Mouse (Mus musculus) heart, adult 2 months (tissue): ENCODE measurements around the gene Simc1. TPM values are rescaled to one million over a fixed set of nuclear protein-coding genes. Genes with fewer than 3 reads are reported as not detected.

Experiments
- DNase-seq, 2 experiments: peaks; one replicate each; pipeline ENCODE4 v3.0.0; 2021
- H3K27ac ChIP-seq: fragments of 200-600 bp; 2 replicates; pipeline ENCODE4 v1.8.1; 2022
- H3K27me3 ChIP-seq: fragments of 200-500 bp; 2 replicates; pipeline ENCODE4 v1.6.1; 2012; ENCODE audit warnings: mild to moderate bottlenecking, low read length, inconsistent platforms, mixed read lengths; ENCODE audit not compliant: control insufficient read depth, insufficient read depth
- H3K36me3 ChIP-seq: fragments of 200-500 bp; 2 replicates; pipeline ENCODE4 v1.6.1; 2012; ENCODE audit warnings: low read length, inconsistent platforms; ENCODE audit not compliant: control insufficient read depth, insufficient read depth
- H3K4me1 ChIP-seq: fragments of 200-500 bp; 2 replicates; pipeline ENCODE4 v1.6.1; 2011; ENCODE audit warnings: low read length; ENCODE audit not compliant: control insufficient read depth, insufficient read depth
- H3K4me3 ChIP-seq: fragments of 200-600 bp; 2 replicates; pipeline ENCODE4 v1.8.1; 2022
- H3K79me2 ChIP-seq: fragments of 200-500 bp; replicated peaks from 2 replicates; pipeline ENCODE4 v1.6.1; 2012; ENCODE audit warnings: mild to moderate bottlenecking, inconsistent platforms, low read length, moderate library complexity, mixed read lengths; ENCODE audit not compliant: control insufficient read depth, insufficient read depth
- H3K9ac ChIP-seq: fragments of 200-500 bp; 2 replicates; pipeline ENCODE4 v1.6.1; 2012; ENCODE audit warnings: low read depth, mild to moderate bottlenecking, control low read depth, inconsistent platforms, low read length, mixed read lengths
- CTCF ChIP-seq: fragments of 200-600 bp; IDR thresholded peaks from 2 replicates; pipeline ENCODE4 v1.8.1; 2022; ENCODE audit warnings: antibody characterized with exemption, mild to moderate bottlenecking, moderate library complexity
- EP300 ChIP-seq: fragments of 200-500 bp; IDR thresholded peaks from 2 replicates; pipeline ENCODE4 v1.6.1; 2011; ENCODE audit warnings: low read depth, low read length, control low read depth; ENCODE audit not compliant: insufficient read depth
- POLR2A ChIP-seq: fragments of 200-500 bp; IDR thresholded peaks from 2 replicates; pipeline ENCODE4 v1.6.1; 2011; ENCODE audit warnings: mild to moderate bottlenecking, low read depth, low read length, control low read depth; ENCODE audit not compliant: insufficient read depth
- WGBS: fragments of 180-500 bp; shearing (Covaris S2); methylation state at CpG from one replicate; pipeline ENCODE4 v1.1.7; 2018; 5-methylcytosine and 5-hydroxymethylcytosine counted together
- intact Hi-C: fragments of 180-260 bp; cut with DNase I; formaldehyde crosslinking; loops from one replicate; pipeline ENCODE4 v1.15.1; 2025
- long read RNA-seq: library from polyadenylated mRNA; stranded (forward); transcript quantifications from one replicate; pipeline ENCODE4 v2.0.0, GENCODE M21; 2021
- polyA plus RNA-seq: library from polyadenylated mRNA; depleted of rRNA; stranded (reverse); fragments of >200 nt; gene quantifications from 2 replicates; pipeline ENCODE4 v1.2.3, GENCODE M21; 2012; rRNA removed
- total RNA-seq, 2 experiments: library from RNA; stranded (reverse); gene quantifications; 2 replicates each; pipeline ENCODE4 v1.2.3; 2021

The Simc1 gene
- total RNA-seq (1 to 10 TPM; 1.7 TPM), polyA plus RNA-seq (1.9 and 2.8 TPM in 2 replicates)
- long read RNA-seq, partial matches to known transcripts: 0 of 1 reads
- long read RNA-seq, other reads (novel, unspliced or antisense): 1 of 1 reads

DNA sequence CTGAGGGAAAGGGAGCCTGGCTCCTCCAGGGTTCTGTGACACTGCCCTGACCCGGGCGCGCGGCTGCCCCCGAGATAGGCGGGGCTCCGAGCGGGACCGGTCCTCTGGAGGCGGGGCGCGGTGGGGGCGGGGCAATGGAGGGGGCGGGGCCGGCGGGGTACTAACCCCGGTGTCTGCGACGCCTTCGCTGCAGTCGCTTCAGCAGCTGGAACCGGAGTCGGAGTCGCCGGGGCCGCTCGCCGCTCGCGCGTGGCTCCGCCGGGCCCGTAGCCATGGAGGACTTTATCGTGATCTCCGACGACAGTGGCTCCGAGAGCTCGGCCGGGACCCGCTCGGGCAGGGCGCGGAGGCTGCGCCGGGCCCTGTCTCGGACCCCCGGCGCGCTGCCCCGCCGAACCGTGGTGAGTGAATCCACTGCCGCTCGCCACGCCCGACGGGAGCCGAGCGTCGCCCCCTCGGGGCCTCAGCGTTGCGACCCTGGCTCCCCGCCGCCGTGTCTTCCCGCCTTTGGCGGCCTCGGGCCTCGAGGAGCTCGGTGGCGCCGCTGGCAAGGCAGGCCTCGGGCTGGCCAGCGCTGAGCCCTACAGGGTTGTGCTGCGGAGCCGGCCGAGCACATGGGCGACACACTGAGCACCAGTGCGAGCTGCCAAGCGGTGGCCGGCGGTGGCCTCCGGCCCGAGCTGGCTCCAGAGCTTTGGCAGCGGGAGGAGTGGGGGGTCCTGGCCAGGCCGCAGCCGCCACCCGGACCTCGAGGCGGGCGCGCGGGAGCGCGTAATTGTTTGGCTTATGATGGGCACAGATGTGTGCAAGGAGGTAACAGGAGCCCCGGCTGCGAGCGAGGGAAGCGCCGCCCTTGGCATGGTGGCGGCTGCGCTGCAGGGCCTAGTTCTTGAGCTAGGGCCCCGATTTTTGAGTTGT lies at the start of gene Simc1:
Gene Simc1 (plus strand): TSS at position 176 of the 918 bp plus-strand sequence.
- no peak for TF ChIP-seq CTCF
- TF ChIP-seq POLR2A: peak; percentile 83
- peak within 1 kb of the TSS; percentile 65 for H3K27ac ChIP-seq
- H3K36me3 ChIP-seq: no peaks in the 10 kb centered on the region
- H3K27me3 ChIP-seq: no peaks in the 10 kb centered on the region; the same call in 1 of the 2 replicates
- peak; percentile 85 for DNase-seq
- H3K4me1 ChIP-seq: peaks cover 3% of the 10 kb centered on the region; the same call in 1 of the 2 replicates
- intact Hi-C loops: loop anchor here (5.0 kb wide), 1 partner anchor 63 kb away; the partner anchor contains the start of gene 4833439L19Rik
- WGBS: 1% methylated on average over 105 of the region's 105 CpGs
- H3K4me3 ChIP-seq: peak within 1 kb of the TSS; percentile 77
- peak within 1 kb of the TSS; percentile 73 for H3K9ac ChIP-seq
- no peaks in the 10 kb centered on the region for H3K79me2 ChIP-seq

DNA sequence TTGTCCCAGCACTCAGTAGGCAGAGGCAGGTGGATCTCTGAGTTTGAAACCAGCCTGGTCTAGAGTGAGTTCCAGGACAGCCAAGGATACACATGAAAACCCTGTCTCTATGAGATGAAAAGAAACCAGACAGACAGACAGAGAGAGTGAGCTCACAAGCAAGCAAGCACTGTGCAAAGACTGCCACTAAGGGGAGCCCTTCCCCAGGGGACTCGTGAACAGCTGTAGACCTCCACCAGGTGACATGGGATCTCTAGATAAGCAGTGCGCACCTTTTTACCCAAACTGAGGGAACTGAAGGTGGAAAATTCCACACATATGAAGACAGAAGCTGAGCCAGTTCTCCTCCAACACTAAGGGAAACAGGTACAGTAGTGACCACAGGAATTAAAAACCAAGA lies 46.5 kb upstream of the Simc1 start:
- Histone ChIP-seq H3K4me1 (no peaks in the 10 kb centered on the region), H3K4me3 (no peak overlapping the region), H3K27ac (no peak overlapping the region), H3K27me3 (no peaks in the 10 kb centered on the region), H3K9ac (no peak overlapping the region), H3K79me2 (no peaks in the 10 kb centered on the region), H3K36me3 (no peaks in the 10 kb centered on the region)
- no peak for DNase-seq
- 63% methylated on average over 2 of the region's 2 CpGs for WGBS
- intact Hi-C loops: no loop called here
- TF ChIP-seq CTCF (peak; percentile 50), POLR2A (no peak), EP300 (no peak)

DNA sequence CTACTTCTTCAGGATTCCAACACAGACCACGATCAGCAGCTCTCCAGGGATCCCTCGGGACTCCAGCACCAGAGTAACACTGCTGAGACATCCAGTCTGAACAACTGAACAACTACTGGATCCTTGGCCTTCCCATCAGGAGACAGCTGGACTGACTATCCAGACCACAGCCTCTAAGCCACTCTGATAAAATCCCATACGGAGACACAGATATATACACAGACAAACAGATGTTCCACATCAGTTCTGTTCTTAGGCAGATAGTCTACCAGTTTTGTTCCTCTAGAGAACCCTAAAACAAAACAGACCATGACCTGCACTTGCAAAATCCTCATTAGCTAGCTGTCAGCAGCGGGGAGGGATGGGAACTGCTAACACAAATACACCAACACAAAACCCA lies 44.3 kb upstream of the Simc1 start:
- no peak for DNase-seq
- Histone ChIP-seq H3K4me3 (no peak overlapping the region), H3K9ac (no peak overlapping the region), H3K27me3 (no peaks in the 10 kb centered on the region), H3K36me3 (no peaks in the 10 kb centered on the region; the same call in 1 of the 2 replicates), H3K4me1 (no peaks in the 10 kb centered on the region), H3K27ac (no peak overlapping the region), H3K79me2 (no peaks in the 10 kb centered on the region)
- 70% methylated on average over 4 of the region's 4 CpGs for WGBS
- intact Hi-C loops: no loop called here
- TF ChIP-seq EP300 (no peak), POLR2A (no peak), CTCF (no peak)

DNA sequence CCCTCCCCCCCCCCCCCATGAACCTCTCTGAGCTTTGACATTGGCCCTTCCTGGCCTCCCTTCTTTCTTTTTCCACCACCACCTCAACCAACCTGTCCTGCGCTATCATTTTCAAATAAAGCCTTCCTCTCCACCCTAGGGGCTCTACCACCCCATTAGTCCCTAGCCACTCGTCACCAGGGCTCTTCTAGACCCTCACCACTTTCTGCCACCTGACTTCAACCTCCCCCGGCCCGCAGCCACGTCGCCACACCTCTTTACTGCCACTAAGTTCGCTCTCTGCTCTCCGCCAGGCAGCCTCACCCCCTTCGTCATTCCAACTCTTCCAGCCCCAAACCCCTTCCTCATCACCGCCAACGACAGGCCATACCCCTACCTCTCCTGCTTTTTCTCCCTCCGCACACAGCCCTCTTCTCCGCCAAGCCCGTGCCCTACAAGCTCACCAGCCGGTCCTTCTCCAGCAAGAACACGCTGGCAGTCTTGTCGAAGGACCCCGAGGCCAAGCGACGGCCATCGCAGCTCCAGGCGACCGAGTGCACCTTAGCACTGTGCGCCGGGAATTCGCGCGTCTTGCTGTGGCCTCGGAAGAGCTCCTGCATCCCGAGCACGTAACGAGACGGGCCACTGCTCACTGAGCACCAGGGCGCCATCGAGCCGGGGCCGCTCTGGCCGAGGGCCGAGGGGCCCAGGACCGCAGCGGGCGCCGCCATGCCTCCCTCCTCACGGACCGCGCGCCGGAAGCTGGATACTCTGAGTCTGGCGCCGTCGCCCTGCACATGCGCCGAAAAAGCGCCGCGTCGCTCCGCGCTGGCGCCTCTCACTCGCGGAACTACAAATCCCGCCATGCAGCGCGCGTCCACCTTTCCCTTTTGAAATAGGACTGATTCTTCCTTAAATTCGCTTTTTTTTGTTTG lies 35.2 kb upstream of the Simc1 start, which contains the start of gene Thoc3:
Gene Thoc3 (minus strand): TSS at position 752 of the 914 bp plus-strand sequence.
- 1% methylated on average over 67 of the region's 67 CpGs for WGBS
- intact Hi-C loops: loop anchor here (1.0 to 5.0 kb wide), 5 partner anchors 97 to 1069 kb away; partner anchors contain the start of genes 4833439L19Rik, Ddx41, Faf2 and Rnf44

DNA sequence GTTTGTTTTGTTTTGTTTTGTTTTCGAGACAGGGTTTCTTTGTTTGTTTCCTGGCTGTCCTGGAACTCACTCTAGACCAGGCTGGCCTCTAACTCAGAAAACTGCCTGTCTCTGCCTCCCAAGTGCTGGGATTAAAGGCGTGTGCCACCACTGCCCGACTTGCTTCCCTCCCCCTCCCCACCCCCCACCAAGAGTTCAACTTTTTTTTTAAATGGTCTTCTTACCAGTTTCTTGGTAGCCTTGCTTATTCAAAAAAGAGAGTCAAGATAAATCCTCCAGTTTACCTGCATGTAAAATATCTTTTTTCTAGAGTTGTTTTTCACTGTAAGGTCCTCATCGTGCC lies 34.6 kb upstream of the Simc1 start:
- no peak overlapping the region for H3K9ac ChIP-seq
- DNase-seq: no peak
- WGBS: 13% methylated on average over 4 of the region's 4 CpGs
- TF ChIP-seq CTCF: no peak
- TF ChIP-seq POLR2A: no peak
- TF ChIP-seq EP300: no peak
- no peaks in the 10 kb centered on the region for H3K36me3 ChIP-seq
- H3K4me3 ChIP-seq: peak overlapping the region; percentile 93
- intact Hi-C loops: loop anchor here (5.0 kb wide), 4 partner anchors 153 to 1068 kb away; partner anchors contain the start of genes Ddx41, Faf2 and Rnf44
- no peaks in the 10 kb centered on the region for H3K27me3 ChIP-seq
- peaks cover 2% of the 10 kb centered on the region; the same call in 1 of the 2 replicates for H3K79me2 ChIP-seq
- peak overlapping the region; percentile 69 for H3K27ac ChIP-seq
- peaks cover 2% of the 10 kb centered on the region for H3K4me1 ChIP-seq

More for the DNA sequence above, 35.2 kb upstream of the Simc1 start, which contains the start of gene Thoc3:
- peaks cover 2% of the 10 kb centered on the region for H3K4me1 ChIP-seq
- H3K9ac ChIP-seq: peak within 1 kb of the TSS; percentile 83
- TF ChIP-seq CTCF (no peak), POLR2A (peak; percentile 69)
- DNase-seq: peak; percentile 92 to 93
- H3K36me3 ChIP-seq: no peaks in the 10 kb centered on the region
- H3K27me3 ChIP-seq: no peaks in the 10 kb centered on the region
- H3K4me3 ChIP-seq: peak within 1 kb of the TSS; percentile 93
- H3K79me2 ChIP-seq: peaks cover 2% of the 10 kb centered on the region; the same call in 1 of the 2 replicates
- H3K27ac ChIP-seq: peak within 1 kb of the TSS; percentile 69
